Mouse (Mus musculus): Measurements from ENCODE around the gene Plekhg2. TPM values are rescaled to one million over a fixed set of nuclear protein-coding genes. Genes with fewer than 3 reads are reported as not detected.

Gene Plekhg2
- 37.5 and 40.0 TPM in 2 replicates for polyA plus RNA-seq (2012; rRNA removed)

- WGBS, result under 1% methylated on average over 63 of the region's 66 CpGs
Observed at GRCm38 (mm10) chr7:28372251-28373108, at the start of gene Plekhg2. Gene Plekhg2 (minus strand): TSS chr7:28372599.

GRCm38 (mm10) chr7:28419416-28419815 lies 47.0 kb upstream of the Plekhg2 start:
- TF ChIP-seq CTCF (IDR thresholded peaks at IDR 0.05; ENCODE audit: insufficient read depth, low read length) (no peak), POLR2A (IDR thresholded peaks at IDR 0.05; ENCODE audit: borderline replicate concordance, extremely low read depth, low read depth, low read length) (no peak)
- no peak overlapping the region for H3K4me3 ChIP-seq (replicated peaks; ENCODE audit: extremely low read depth, low read depth, low read length)
- no peak for DNase-seq
- H3K4me1 ChIP-seq (ENCODE audit: control insufficient read depth, insufficient read depth, low read length), result peaks cover 4% of the 10 kb centered on the region; the same call in 1 of the 2 replicates
- WGBS, result 77% methylated on average over 2 of the region's 2 CpGs

More at GRCm38 (mm10) chr7:28372251-28373108, at the start of gene Plekhg2:
- Histone ChIP-seq H3K4me3 (replicated peaks; ENCODE audit: extremely low read depth, low read depth, low read length) (peak within 1 kb of the TSS; percentile 71), H3K4me1 (ENCODE audit: control insufficient read depth, insufficient read depth, low read length) (peaks cover 7% of the 10 kb centered on the region; the same call in 1 of the 2 replicates)
- TF ChIP-seq POLR2A (IDR thresholded peaks at IDR 0.05; ENCODE audit: borderline replicate concordance, extremely low read depth, low read depth, low read length) (peak; percentile 82), CTCF (IDR thresholded peaks at IDR 0.05; ENCODE audit: insufficient read depth, low read length) (peak; percentile 3; the same call in 1 of the 2 replicates)
- DNase-seq, result peak; percentile 99

DNA sequence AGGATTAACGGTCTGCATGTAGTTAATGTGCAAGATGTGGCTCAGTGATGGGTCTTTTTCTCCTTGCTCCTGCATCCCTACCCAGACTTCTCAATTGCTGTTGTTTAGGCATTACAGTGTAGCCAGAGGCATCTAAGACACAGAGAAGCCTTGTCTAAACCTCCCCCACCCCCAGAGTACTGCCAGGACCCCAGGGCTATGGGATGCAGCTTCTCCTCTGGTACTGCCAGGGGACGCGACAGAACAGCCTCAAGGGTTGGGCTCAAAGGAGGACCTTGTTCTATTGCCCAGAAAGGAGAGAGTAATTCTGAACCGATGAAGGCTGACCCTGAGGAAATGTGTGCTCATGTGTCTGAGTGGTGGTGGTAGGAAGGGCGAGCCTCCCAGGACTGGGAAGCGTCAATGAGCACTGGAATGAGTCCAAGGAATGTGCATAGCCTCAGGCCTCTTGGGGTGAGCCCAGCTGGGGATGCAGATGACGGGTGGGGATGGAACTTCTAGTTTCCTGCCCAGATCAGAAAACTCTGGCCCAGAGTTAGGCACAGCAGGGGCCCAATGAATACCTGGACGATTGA lies 45.8 kb upstream of the Plekhg2 start:
- peak; percentile 31 for DNase-seq
- Histone ChIP-seq H3K4me1 (ENCODE audit: control insufficient read depth, insufficient read depth, low read length) (peaks cover 4% of the 10 kb centered on the region; the same call in 1 of the 2 replicates), H3K4me3 (replicated peaks; ENCODE audit: extremely low read depth, low read depth, low read length) (no peak overlapping the region)
- 44% methylated on average over 8 of the region's 8 CpGs for WGBS
- TF ChIP-seq CTCF (IDR thresholded peaks at IDR 0.05; ENCODE audit: insufficient read depth, low read length), result no peak
- TF ChIP-seq POLR2A (IDR thresholded peaks at IDR 0.05; ENCODE audit: borderline replicate concordance, extremely low read depth, low read depth, low read length), result no peak

DNA sequence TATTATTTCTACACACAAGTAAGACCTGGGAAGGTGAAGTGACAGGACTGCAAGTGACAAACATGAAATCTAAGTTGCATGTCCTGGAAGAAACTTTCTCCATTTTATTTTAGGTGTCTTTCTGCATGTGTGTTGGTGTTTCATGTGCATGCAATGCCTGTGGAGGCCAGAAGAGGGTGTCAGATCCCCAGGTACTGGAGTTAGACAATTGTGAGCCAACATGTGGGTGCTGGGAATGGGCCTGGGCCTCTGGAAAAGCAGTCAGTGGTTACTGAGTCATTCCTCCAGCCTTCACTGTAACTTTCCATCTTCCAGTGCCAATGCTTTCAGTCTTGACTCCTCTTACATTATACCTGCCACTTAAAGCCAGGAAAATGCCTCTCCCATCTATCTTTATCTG lies 45.0 kb upstream of the Plekhg2 start:
- Histone ChIP-seq H3K4me1 (ENCODE audit: control insufficient read depth, insufficient read depth, low read length) (peaks cover 4% of the 10 kb centered on the region; the same call in 1 of the 2 replicates), H3K4me3 (replicated peaks; ENCODE audit: extremely low read depth, low read depth, low read length) (no peak overlapping the region)
- no peak for DNase-seq
- TF ChIP-seq CTCF (IDR thresholded peaks at IDR 0.05; ENCODE audit: insufficient read depth, low read length) (no peak), POLR2A (IDR thresholded peaks at IDR 0.05; ENCODE audit: borderline replicate concordance, extremely low read depth, low read depth, low read length) (no peak)

GRCm38 (mm10) chr7:28412826-28413225 lies 40.4 kb upstream of the Plekhg2 start:
- WGBS, result 74% methylated on average over 4 of the region's 4 CpGs
- peaks cover 15% of the 10 kb centered on the region for H3K4me1 ChIP-seq (ENCODE audit: control insufficient read depth, insufficient read depth, low read length)
- TF ChIP-seq POLR2A (IDR thresholded peaks at IDR 0.05; ENCODE audit: borderline replicate concordance, extremely low read depth, low read depth, low read length) (no peak), CTCF (IDR thresholded peaks at IDR 0.05; ENCODE audit: insufficient read depth, low read length) (no peak)
- DNase-seq, result no peak
- no peak overlapping the region for H3K4me3 ChIP-seq (replicated peaks; ENCODE audit: extremely low read depth, low read depth, low read length)

DNA sequence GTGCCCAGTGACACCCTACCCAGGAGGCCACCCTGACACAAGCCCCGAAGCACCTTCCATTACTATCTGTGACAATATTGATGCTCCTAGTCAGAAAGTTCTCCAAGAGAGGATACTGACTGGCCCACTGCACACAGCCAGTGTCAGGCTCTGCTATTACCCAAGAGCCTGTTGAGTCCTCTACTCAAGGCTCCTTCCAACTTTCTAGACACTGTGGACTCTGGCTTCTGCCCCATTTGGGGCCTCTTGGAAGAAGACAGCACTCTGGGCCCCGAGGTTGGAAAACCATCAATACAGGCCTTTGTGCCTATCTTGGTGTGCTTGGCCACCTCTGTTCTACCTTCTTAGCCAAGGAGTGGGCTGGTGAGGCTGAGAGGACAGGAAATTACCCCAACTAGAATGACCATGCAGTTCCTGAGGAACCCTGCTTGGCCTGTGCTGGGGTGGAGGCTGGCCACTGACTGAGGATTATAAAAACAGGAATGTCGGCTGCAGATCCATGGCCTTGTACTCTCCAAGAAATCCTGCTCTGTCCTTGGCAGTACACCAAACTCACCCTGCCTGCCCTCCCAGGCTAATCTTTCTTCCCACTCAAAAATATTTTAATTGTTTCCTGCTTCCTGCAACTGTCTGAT lies 38.6 kb upstream of the Plekhg2 start:
- DNase-seq, result peak; percentile 17
- H3K4me1 ChIP-seq (ENCODE audit: control insufficient read depth, insufficient read depth, low read length), result peaks cover 15% of the 10 kb centered on the region
- no peak overlapping the region for H3K4me3 ChIP-seq (replicated peaks; ENCODE audit: extremely low read depth, low read depth, low read length)
- 51% methylated on average over 3 of the region's 3 CpGs for WGBS
- no peak for TF ChIP-seq POLR2A (IDR thresholded peaks at IDR 0.05; ENCODE audit: borderline replicate concordance, extremely low read depth, low read depth, low read length)
- TF ChIP-seq CTCF (IDR thresholded peaks at IDR 0.05; ENCODE audit: insufficient read depth, low read length), result no peak

DNA sequence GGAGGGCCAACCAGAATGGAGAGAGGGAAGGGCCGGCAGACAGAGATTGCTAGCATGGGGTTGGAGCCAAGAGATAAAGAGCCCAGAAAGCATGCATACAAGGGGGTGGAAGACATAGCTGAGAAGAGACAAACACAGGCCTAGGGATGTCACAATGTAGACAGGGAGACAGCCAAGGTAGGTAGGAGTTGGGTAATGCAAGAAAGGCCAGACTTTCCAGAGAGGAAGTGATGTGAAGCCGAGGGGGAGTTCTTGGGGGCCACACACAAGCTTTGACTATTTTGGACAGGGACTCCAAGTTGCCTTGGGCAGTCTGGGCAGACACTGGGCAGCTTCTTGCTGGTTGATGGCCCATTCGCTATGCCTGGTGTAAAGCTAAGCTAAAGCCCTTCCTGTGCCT lies 29.5 kb upstream of the Plekhg2 start:
- no peak for TF ChIP-seq CTCF (IDR thresholded peaks at IDR 0.05; ENCODE audit: insufficient read depth, low read length)
- TF ChIP-seq POLR2A (IDR thresholded peaks at IDR 0.05; ENCODE audit: borderline replicate concordance, extremely low read depth, low read depth, low read length), result no peak
- no peaks in the 10 kb centered on the region for H3K4me1 ChIP-seq (ENCODE audit: control insufficient read depth, insufficient read depth, low read length)
- 78% methylated on average over 3 of the region's 3 CpGs for WGBS
- DNase-seq, result no peak
- no peak overlapping the region for H3K4me3 ChIP-seq (replicated peaks; ENCODE audit: extremely low read depth, low read depth, low read length)

DNA sequence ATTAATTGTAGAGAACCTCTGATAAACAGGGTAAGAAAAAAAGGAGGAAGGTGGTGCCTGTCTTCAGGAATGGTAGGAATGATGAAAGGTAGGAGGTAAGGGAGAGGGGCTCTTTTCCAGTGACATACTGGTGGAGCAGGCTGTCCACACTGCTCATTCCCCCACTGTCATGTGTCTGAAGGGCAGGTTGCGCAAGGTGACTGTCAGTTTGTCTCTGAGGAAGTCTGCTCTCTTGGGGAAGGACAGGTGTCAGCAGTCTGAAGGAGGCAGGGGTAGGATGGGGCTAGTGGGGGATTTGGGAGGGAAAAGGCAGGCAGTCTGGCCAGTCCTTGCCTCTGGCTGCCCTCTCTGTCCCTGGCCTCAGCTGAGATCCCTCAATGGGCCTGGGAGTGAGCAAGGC lies 28.6 kb upstream of the Plekhg2 start:
- 96% methylated on average over 1 of the region's 1 CpGs for WGBS

GRCm38 (mm10) chr7:28398696-28399340 lies 26.4 kb upstream of the Plekhg2 start:
- 87% methylated on average over 10 of the region's 10 CpGs for WGBS
- Histone ChIP-seq H3K4me3 (replicated peaks; ENCODE audit: extremely low read depth, low read depth, low read length) (no peak overlapping the region), H3K4me1 (ENCODE audit: control insufficient read depth, insufficient read depth, low read length) (peaks cover under 1% of the 10 kb centered on the region; the same call in 1 of the 2 replicates)
- TF ChIP-seq POLR2A (IDR thresholded peaks at IDR 0.05; ENCODE audit: borderline replicate concordance, extremely low read depth, low read depth, low read length), result no peak
- no peak for TF ChIP-seq CTCF (IDR thresholded peaks at IDR 0.05; ENCODE audit: insufficient read depth, low read length)
- DNase-seq, result no peak

More for the DNA sequence above, 28.6 kb upstream of the Plekhg2 start:
- no peak for DNase-seq
- H3K4me3 ChIP-seq (replicated peaks; ENCODE audit: extremely low read depth, low read depth, low read length), result no peak overlapping the region
- H3K4me1 ChIP-seq (ENCODE audit: control insufficient read depth, insufficient read depth, low read length), result no peaks in the 10 kb centered on the region
- TF ChIP-seq POLR2A (IDR thresholded peaks at IDR 0.05; ENCODE audit: borderline replicate concordance, extremely low read depth, low read depth, low read length) (no peak), CTCF (IDR thresholded peaks at IDR 0.05; ENCODE audit: insufficient read depth, low read length) (no peak)
